Mouse (Mus musculus): Measurements from ENCODE around the gene Ctnna3.

DNA sequence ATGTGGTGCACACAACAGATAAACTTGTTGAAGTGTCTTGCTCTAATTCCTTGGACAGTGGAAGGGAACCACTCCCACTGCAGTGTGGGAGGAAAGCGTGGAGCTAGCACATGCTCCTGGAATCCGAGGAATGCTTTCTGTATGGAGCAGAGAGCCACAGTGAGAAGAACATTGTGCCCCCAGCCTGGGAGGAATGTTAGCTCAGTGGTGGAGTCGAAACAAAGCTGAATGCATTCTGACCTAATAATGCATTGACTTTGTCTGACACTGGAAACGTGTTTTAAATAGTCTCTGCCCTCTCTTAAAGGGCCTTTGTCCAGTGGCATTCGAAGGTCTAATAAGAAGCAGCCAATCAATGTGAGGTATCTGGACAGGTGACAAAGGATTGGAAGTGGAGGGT lies 111.9 kb downstream of the Ctnna3 start:
- no peak for TF ChIP-seq CTCF (IDR thresholded peaks at IDR 0.05; ENCODE audit: low read depth)
- no peak for TF ChIP-seq EP300 (IDR thresholded peaks at IDR 0.05; ENCODE audit: low read depth)
